Mouse (Mus musculus): ENCODE results near the gene Sorcs3. TPM values are rescaled to one million over a fixed set of nuclear protein-coding genes. Genes with fewer than 3 reads are reported as not detected.

Sorcs3 gene
- polyA plus RNA-seq, 1 experiment from 2014 or later = 0.18 TPM

DNA sequence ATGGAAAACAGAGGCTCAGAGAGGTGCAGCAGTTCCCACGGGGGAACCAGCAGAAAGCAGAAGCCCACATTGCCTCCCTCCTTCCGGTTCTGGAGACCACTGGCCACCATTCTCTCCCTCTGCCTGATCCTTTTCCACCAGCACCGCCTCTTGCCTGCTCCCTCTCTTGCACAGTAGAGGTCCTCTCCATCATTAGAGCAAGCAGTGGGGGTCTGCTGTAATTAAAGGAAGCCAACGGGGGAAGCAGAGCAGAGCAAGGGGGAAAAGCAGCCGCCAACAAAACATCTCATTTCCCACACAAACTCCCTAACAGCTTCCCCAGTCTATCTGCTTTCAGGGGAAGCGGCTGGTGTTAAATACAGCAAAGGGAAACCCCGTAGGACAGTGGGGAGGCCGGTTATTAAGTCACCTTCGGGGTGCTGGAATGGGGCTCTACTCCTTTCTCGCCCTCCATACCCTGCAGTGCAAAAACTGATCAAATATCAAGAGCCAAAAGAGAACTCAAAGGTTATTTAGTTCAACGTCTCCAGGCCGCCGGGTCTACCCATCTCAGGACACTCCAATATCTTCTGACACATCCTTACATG lies 32.1 kb downstream of the Sorcs3 start:
- no peak overlapping the region for H3K27ac ChIP-seq
- no peaks in the 10 kb centered on the region for H3K4me1 ChIP-seq
- H3K27me3 ChIP-seq (replicated peaks) = no peaks in the 10 kb centered on the region
- H3K9me3 ChIP-seq (replicated peaks) = peaks cover 5% of the 10 kb centered on the region; the same call in 1 of the 2 replicates
- ATAC-seq = no peak
- no peak overlapping the region for H3K9ac ChIP-seq
- no peak overlapping the region for H3K4me3 ChIP-seq
- H3K36me3 ChIP-seq = no peaks in the 10 kb centered on the region
- WGBS (ENCODE audit: insufficient replicate concordance) = 43% methylated on average over 13 of the region's 13 CpGs
- no peak overlapping the region for H3K4me2 ChIP-seq

- peaks cover 5% of the 10 kb centered on the region; the same call in 1 of the 2 replicates for H3K9me3 ChIP-seq (replicated peaks)
- no peak overlapping the region for H3K9ac ChIP-seq
- no peaks in the 10 kb centered on the region for H3K27me3 ChIP-seq (replicated peaks)
- no peak overlapping the region for H3K4me3 ChIP-seq
- no peak overlapping the region for H3K27ac ChIP-seq
- no peaks in the 10 kb centered on the region for H3K36me3 ChIP-seq
- no peak overlapping the region for H3K4me2 ChIP-seq
- ATAC-seq = no peak
- H3K4me1 ChIP-seq = no peaks in the 10 kb centered on the region
- 71% methylated on average over 9 of the region's 9 CpGs for WGBS (ENCODE audit: insufficient replicate concordance)
Observed at GRCm38 (mm10) chr19:48238391-48238790, 32.6 kb downstream of the Sorcs3 start.

DNA sequence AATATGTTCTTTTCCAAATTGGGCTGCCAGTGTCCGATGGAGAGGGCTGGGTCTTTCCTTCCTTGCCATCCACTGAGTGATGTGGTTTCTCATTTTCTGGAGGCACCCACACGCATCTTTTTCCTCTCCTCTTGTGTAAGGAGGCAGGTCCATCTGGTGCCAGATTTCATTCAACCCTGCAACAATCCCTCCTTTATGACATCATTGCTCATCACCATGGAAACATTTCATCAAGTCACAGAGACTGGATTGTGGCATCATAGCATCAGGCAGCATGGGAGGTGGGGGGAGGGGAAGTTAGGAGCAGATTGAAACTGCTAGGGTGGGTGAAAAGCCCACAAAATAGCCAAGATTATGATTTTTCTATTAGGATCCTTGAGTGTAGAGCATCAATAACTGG lies 35.1 kb downstream of the Sorcs3 start:
- 49% methylated on average over 2 of the region's 2 CpGs for WGBS (ENCODE audit: insufficient replicate concordance)
- H3K4me1 ChIP-seq = no peaks in the 10 kb centered on the region
- H3K4me3 ChIP-seq = no peak overlapping the region
- no peaks in the 10 kb centered on the region for H3K36me3 ChIP-seq
- H3K27ac ChIP-seq = no peak overlapping the region
- H3K27me3 ChIP-seq (replicated peaks) = no peaks in the 10 kb centered on the region
- no peak overlapping the region for H3K4me2 ChIP-seq
- H3K9ac ChIP-seq = no peak overlapping the region
- no peak for ATAC-seq
- H3K9me3 ChIP-seq (replicated peaks) = peaks cover 5% of the 10 kb centered on the region; the same call in 1 of the 2 replicates

DNA sequence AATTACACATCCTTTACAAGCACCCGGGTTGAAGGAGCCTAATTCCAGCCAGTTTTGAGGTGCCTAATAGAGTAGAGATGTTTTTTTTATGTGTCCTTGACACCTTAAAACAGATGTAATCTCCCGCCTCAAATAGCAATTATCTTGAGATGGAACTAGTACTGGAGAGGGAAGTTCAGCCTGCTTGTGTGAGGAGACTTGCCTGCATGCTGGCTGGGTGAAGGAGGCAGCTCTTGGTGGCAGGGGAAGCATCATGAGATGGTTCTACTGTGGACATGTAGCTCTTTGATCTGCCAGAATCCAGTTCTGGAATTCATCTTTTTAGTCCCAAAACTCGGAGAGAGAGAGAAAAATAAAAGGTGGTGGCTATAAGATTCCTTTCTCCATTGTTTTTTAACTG lies 38.2 kb downstream of the Sorcs3 start:
- ATAC-seq = no peak
- Histone ChIP-seq H3K9me3 (replicated peaks) (no peaks in the 10 kb centered on the region), H3K4me3 (no peak overlapping the region), H3K9ac (no peak overlapping the region), H3K36me3 (no peaks in the 10 kb centered on the region), H3K4me1 (no peaks in the 10 kb centered on the region), H3K27ac (no peak overlapping the region), H3K27me3 (replicated peaks) (no peaks in the 10 kb centered on the region), H3K4me2 (no peak overlapping the region)
- 52% methylated on average over 3 of the region's 3 CpGs for WGBS (ENCODE audit: insufficient replicate concordance)

GRCm38 (mm10) chr19:48259223-48259622 lies 53.4 kb downstream of the Sorcs3 start:
- H3K4me3 ChIP-seq = no peak overlapping the region
- no peaks in the 10 kb centered on the region for H3K4me1 ChIP-seq
- no peak for ATAC-seq
- H3K9ac ChIP-seq = no peak overlapping the region
- no peaks in the 10 kb centered on the region for H3K36me3 ChIP-seq
- peaks cover 4% of the 10 kb centered on the region; the same call in 1 of the 2 replicates for H3K9me3 ChIP-seq (replicated peaks)
- H3K27me3 ChIP-seq (replicated peaks) = no peaks in the 10 kb centered on the region
- no peak overlapping the region for H3K4me2 ChIP-seq
- WGBS (ENCODE audit: insufficient replicate concordance) = 56% methylated on average over 7 of the region's 7 CpGs
- no peak overlapping the region for H3K27ac ChIP-seq

GRCm38 (mm10) chr19:48260671-48261070 lies 54.8 kb downstream of the Sorcs3 start:
- H3K4me1 ChIP-seq = no peaks in the 10 kb centered on the region
- 81% methylated on average over 8 of the region's 8 CpGs for WGBS (ENCODE audit: insufficient replicate concordance)
- no peaks in the 10 kb centered on the region for H3K36me3 ChIP-seq
- H3K9me3 ChIP-seq (replicated peaks) = peaks cover 4% of the 10 kb centered on the region; the same call in 1 of the 2 replicates
- ATAC-seq = no peak
- no peak overlapping the region for H3K4me2 ChIP-seq
- H3K4me3 ChIP-seq = no peak overlapping the region
- H3K27me3 ChIP-seq (replicated peaks) = no peaks in the 10 kb centered on the region
- H3K9ac ChIP-seq = no peak overlapping the region
- no peak overlapping the region for H3K27ac ChIP-seq

GRCm38 (mm10) chr19:48263750-48264149 lies 57.9 kb downstream of the Sorcs3 start:
- Histone ChIP-seq H3K9ac (no peak overlapping the region), H3K4me3 (no peak overlapping the region), H3K4me1 (no peaks in the 10 kb centered on the region), H3K36me3 (no peaks in the 10 kb centered on the region), H3K27me3 (replicated peaks) (no peaks in the 10 kb centered on the region), H3K4me2 (no peak overlapping the region), H3K9me3 (replicated peaks) (0 out of 2 replicates have a peak, but pooled peaks cover 3% of the 10 kb centered on the region), H3K27ac (no peak overlapping the region)
- WGBS (ENCODE audit: insufficient replicate concordance) = 66% methylated on average over 5 of the region's 5 CpGs
- ATAC-seq = no peak

DNA sequence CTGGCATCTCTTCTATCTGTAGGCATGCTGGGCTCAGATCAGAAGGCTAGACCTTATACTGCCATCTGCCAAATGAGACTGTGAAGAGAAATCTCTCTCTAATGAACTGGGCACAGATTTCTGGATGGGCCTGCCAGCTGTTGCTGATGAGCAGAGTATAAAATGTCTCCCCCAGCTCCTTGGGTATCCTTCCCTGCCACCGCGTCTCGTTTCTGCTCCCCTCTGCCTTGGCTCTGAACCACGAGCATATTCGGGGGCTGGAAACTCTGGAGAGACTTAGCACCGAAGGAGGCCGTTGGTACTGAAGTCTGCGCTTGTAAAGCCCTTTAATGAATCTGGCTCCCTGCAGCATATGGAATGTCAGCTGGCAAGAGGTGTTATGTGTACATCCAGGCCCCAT lies 74.4 kb downstream of the Sorcs3 start:
- Histone ChIP-seq H3K36me3 (no peaks in the 10 kb centered on the region), H3K4me3 (no peak overlapping the region), H3K27me3 (replicated peaks) (no peaks in the 10 kb centered on the region), H3K27ac (no peak overlapping the region), H3K9me3 (replicated peaks) (no peaks in the 10 kb centered on the region), H3K9ac (no peak overlapping the region), H3K4me1 (no peaks in the 10 kb centered on the region), H3K4me2 (no peak overlapping the region)
- WGBS (ENCODE audit: insufficient replicate concordance) = 65% methylated on average over 8 of the region's 8 CpGs
- ATAC-seq = no peak

DNA sequence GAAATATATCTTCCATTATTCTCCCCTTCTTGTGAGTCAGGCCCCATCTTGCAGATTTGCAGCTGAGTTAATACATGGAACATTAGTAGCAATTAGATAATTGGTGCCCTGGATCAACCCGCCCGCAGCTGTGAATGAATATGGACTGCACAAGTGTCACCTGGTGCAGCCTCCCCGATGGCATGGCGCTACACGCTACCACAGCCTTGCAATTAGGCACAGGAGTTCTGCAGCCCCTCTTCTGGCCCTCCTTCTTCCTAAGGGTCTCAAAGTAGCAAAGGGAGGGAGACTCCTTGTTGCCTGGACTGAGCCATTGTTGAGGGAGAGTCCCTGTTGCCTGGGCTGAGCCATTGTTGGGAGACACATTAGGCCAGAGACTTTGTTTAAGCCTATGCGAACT lies 76.4 kb downstream of the Sorcs3 start:
- no peak overlapping the region for H3K9ac ChIP-seq
- no peak overlapping the region for H3K27ac ChIP-seq
- H3K36me3 ChIP-seq = no peaks in the 10 kb centered on the region
- H3K27me3 ChIP-seq (replicated peaks) = no peaks in the 10 kb centered on the region
- H3K4me3 ChIP-seq = no peak overlapping the region
- no peaks in the 10 kb centered on the region for H3K9me3 ChIP-seq (replicated peaks)
- H3K4me2 ChIP-seq = no peak overlapping the region
- H3K4me1 ChIP-seq = no peaks in the 10 kb centered on the region
- no peak for ATAC-seq
- 71% methylated on average over 6 of the region's 6 CpGs for WGBS (ENCODE audit: insufficient replicate concordance)

DNA sequence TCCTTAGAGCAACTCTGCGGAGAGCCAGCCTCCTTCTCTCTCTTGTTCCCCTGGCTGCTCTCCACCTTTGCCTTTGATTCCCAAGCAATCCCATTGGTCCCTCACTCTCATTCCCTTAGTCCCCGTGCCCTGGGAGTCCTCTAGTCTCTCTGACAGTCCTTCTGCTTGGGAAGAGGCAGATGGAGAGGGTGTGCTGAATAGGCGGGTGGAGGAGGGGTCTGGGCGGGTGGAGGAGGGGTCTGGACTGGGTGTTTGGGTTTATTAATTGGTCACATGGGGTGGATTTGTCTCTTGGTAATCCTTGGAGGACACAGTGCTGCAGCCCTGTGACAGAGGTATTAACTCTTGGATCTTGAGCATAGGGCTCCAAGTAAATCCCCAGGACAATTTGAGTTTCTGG lies 77.4 kb downstream of the Sorcs3 start:
- no peaks in the 10 kb centered on the region for H3K27me3 ChIP-seq (replicated peaks)

GRCm38 (mm10) chr19:48285602-48286225 lies 79.9 kb downstream of the Sorcs3 start:
- no peak overlapping the region for H3K27ac ChIP-seq
- no peaks in the 10 kb centered on the region for H3K9me3 ChIP-seq (replicated peaks)
- no peak overlapping the region for H3K9ac ChIP-seq
- no peak overlapping the region for H3K4me3 ChIP-seq
- no peaks in the 10 kb centered on the region for H3K4me1 ChIP-seq
- H3K27me3 ChIP-seq (replicated peaks) = no peaks in the 10 kb centered on the region
- H3K4me2 ChIP-seq = no peak overlapping the region
- no peaks in the 10 kb centered on the region for H3K36me3 ChIP-seq
- WGBS (ENCODE audit: insufficient replicate concordance) = 56% methylated on average over 10 of the region's 10 CpGs
- ATAC-seq = no peak

More for the DNA sequence above, 77.4 kb downstream of the Sorcs3 start:
- Histone ChIP-seq H3K9ac (no peak overlapping the region), H3K36me3 (no peaks in the 10 kb centered on the region), H3K4me2 (no peak overlapping the region), H3K9me3 (replicated peaks) (no peaks in the 10 kb centered on the region), H3K4me3 (no peak overlapping the region), H3K27ac (no peak overlapping the region), H3K4me1 (no peaks in the 10 kb centered on the region)
- 44% methylated on average over 4 of the region's 4 CpGs for WGBS (ENCODE audit: insufficient replicate concordance)
- ATAC-seq = no peak

DNA sequence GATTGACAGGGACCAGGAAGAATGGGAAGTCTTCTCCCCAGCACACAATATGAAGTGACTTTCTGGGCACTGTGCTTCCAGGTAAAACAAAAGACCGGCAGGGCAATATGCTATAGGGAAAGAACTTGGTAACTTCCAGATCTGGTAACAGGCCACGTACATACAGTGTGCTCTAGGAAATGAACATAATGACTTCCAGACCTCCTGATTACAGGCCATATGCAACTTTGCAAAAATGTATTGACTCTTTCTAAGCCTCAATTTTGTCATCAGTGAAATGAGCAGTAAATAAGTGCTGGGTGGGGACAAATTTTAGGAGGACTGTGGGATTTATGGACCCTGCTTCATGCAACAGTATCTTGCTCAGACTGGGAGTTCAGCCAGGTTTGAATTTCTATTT lies 88.4 kb downstream of the Sorcs3 start:
- no peak for ATAC-seq
- Histone ChIP-seq H3K4me2 (no peak overlapping the region), H3K27me3 (replicated peaks) (no peaks in the 10 kb centered on the region), H3K27ac (no peak overlapping the region), H3K9ac (no peak overlapping the region), H3K4me1 (no peaks in the 10 kb centered on the region), H3K9me3 (replicated peaks) (0 out of 2 replicates have a peak, but pooled peaks cover 4% of the 10 kb centered on the region), H3K4me3 (no peak overlapping the region), H3K36me3 (no peaks in the 10 kb centered on the region)
- WGBS (ENCODE audit: insufficient replicate concordance) = 64% methylated on average over 2 of the region's 2 CpGs
